Mouse (Mus musculus): ENCODE measurements at regions not wholly inside any gene's neighbourhood (a gene's known extent, or its start where the extent isn't known, plus 50 kb on each side); places are given as distances from the start of the nearest gene placed in this dataset.

DNA sequence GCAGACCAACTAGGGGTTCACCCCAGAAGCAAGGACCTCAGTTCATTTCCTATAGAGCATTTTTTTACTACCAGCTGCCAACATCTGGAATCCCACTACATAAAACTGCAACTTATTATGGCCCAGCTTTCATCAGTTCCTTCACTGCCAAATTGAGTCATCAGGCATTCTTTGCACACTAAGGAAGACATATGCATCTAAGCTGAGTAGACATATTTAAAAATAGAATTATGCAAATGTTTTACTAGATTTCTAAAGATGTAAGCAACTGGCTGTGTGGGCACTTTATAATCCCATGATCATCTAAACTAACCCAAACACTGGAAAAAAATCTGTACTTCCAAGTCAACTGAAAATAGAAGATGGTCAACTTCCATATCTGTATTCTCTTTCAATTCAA, 415.9 kb upstream of the Rarb start:
- no peak for DNase-seq

GRCm38 (mm10) chr14:17211502-17211901, 392.5 kb upstream of the Rarb start:
- DNase-seq, result no peak

- DNase-seq, result no peak
Measured at GRCm38 (mm10) chr14:17205691-17206090, 386.7 kb upstream of the Rarb start.

GRCm38 (mm10) chr14:17203251-17204015, 384.5 kb upstream of the Rarb start:
- DNase-seq, result no peak

GRCm38 (mm10) chr14:17192953-17193352, 374.0 kb upstream of the Rarb start:
- DNase-seq, result no peak

GRCm38 (mm10) chr14:17173218-17173617, 354.3 kb upstream of the Rarb start:
- DNase-seq, result no peak

GRCm38 (mm10) chr14:17172330-17173110, 353.6 kb upstream of the Rarb start:
- peak; percentile 72 to 74 for DNase-seq

- no peak for DNase-seq
Measured at GRCm38 (mm10) chr14:17171896-17172295, 352.9 kb upstream of the Rarb start.

- no peak for DNase-seq
Measured at GRCm38 (mm10) chr14:17158324-17158723, 339.4 kb upstream of the Rarb start.

GRCm38 (mm10) chr14:17156402-17156954, 337.5 kb upstream of the Rarb start:
- no peak for DNase-seq

DNA sequence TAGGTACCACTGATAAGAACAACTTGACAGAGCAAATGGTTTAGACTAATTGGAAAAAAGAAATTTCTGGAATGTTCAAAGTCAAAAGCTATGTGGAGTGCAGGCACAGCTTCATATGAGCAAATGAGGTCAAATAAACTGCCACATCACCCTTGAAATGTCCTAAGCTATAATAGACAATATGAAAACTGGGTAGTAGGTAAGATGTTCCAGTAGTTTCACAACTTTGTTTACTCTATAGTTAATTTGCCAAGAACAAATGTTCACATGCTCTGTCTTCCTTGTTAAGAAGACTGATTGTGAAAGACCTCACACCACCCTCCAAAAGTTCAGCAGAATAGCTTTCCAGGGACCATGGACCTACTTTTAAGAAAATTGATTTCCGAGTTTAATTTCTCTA, 301.7 kb upstream of the Rarb start:
- DNase-seq, result no peak

- no peak for DNase-seq
Measured at GRCm38 (mm10) chr14:17106668-17107067, 287.7 kb upstream of the Rarb start.

DNA sequence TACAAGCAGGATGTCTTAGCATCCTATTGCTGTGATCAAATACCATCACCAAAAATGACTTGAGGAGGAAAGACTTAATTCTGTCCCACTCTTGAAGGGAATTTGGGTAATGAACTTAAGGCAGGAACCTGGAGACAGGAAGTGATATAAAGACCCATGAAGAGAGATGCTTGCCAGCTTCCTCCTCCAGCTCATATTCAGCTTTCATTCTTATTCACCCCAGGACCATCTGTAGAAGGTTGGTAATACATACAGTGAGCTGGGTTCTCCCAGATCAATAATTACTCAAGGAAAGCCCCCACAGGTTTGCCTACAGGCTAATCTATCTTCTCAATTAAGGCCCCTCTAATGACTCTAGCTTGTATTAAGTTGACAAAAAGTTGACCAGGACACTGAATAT, 283.5 kb upstream of the Rarb start:
- no peak for DNase-seq

GRCm38 (mm10) chr14:17090573-17090937, 271.6 kb upstream of the Rarb start:
- no peak for DNase-seq

DNA sequence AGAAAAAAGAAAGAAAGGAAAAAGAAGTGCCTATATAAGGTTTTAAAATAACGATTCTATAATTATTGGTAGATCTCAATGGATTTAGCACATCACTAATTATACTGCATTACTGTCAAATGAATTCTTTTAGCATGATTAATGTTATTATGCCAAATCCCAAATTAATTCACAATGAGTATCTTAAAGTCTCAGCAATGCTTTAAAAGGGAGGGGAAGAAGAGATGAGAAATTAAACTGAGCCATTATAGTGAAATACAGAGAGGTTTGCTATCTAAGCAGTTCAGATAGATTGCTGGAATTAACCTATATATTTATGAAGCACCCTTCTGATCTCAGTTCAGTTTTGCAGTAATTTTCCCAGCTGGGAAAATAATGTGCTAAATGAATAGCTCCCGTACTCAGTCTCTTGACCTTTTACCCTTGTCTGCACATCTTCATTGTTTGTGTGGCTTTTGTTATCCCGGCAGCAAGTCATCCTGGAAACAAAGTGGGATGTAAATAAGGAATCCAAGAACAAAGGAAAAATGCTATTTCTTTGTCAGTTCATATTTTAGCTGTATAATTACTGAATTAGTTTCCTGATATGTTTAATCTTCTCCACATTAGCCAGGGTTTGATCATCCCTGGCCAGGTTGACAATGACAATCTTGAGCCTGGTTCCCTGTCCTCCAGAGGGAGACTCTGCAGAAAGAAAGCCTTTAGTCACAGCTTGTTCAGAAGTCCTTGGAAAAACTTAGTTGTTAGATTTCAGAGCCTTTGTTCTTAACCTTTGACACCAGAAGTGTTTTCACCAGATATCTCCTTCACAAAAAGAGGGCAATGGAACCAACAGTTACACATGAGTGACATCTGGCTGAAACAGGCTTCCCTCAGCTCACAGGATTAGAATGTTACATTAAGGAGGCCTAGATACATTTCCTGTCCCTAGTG, 270.9 kb upstream of the Rarb start:
- no peak for DNase-seq

DNA sequence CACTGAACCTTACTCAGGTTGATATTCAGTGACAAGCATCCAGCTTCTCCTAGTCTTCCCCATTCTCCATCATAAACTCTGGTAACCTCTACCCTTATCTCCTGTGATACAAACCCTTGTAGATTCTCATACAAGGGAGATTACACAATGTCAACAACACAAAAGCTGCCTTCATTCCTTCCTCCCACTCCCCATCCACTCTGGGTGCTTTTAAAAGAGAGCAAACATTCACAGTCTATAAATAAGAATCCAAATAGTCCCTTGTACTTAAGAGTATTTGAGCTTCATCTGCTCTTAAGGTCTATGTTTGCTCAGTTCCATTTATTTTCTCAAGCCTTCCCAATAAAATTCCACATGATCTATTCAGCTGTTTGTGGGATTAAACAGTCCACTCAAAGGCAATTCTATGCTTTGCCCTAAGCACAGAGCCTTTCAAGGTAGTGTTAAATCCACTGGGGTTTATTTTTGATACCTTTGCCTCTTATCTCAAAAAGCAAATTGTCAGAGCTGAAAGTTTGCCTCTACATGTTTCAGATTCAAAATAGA, 270.2 kb upstream of the Rarb start:
- DNase-seq, result no peak

GRCm38 (mm10) chr14:17087828-17088227, 268.9 kb upstream of the Rarb start:
- DNase-seq, result no peak

DNA sequence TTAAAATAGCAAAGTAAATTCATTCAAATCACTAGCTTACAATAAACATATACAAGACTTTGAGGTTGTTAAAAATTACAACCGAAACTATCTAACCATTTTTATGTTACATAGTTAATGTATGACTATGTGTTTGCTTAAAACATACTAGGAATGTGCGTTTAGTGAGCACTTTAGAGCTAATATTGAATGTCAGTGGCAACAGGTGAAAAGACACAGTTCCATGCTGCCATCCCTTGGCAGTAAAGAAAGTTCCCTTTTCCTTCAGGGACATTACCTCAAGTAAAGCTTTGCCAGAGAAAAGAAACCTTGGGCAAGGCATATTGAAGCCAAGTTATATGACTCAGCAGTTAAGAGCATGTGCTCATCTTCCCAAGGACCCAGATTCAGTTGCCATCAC, 265.0 kb upstream of the Rarb start:
- DNase-seq, result no peak

- no peak for DNase-seq
Measured at GRCm38 (mm10) chr14:17081904-17082303, 262.9 kb upstream of the Rarb start.

- peak; percentile 14 to 43 for DNase-seq
Measured at GRCm38 (mm10) chr14:17079513-17079912, 260.6 kb upstream of the Rarb start.

- DNase-seq, result no peak
Measured at GRCm38 (mm10) chr14:17061358-17061757, 242.4 kb upstream of the Rarb start.

DNA sequence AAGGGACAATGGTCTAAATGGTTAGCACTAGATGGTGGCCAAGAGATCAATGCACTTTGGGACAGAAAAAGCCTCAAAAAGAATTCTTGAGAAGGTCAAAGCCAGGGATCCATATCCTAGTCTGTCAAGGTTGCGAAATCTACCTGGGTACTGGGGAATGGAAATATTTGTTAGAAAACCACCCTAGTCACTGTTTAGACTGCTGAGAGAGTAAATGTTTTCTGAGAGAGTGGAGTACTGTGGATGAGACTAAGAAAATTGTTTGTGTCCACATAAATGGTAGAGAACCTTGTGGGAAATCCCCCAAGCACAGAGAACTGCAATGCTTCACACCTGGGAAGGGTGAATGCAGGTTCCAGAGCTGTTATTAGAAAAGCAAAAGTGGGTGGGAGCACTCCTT, 239.5 kb upstream of the Rarb start:
- no peak for DNase-seq

GRCm38 (mm10) chr14:17057355-17057754, 238.4 kb upstream of the Rarb start:
- no peak for DNase-seq
